Mouse (Mus musculus) heart, embryonic 16.5 days (tissue): ENCODE results near the gene Cxcl1. TPM values are rescaled to one million over a fixed set of nuclear protein-coding genes. Genes with fewer than 3 reads are reported as not detected.

Experiments used
- ATAC-seq: fragments of 200-750 bp; cut with Nextera tagmentation; replicated peaks from 2 replicates; pipeline ENCODE4 v1.8.0; 2017; ENCODE audit warnings: moderate number of reproducible peaks; ENCODE audit not compliant: insufficient read depth, low FRiP score; ENCODE audit errors: extremely low read depth
- H3K27ac ChIP-seq: fragments of 300-500 bp; sonication (generic); 2 replicates; pipeline ENCODE4 v1.5.1; 2014; ENCODE audit warnings: mild to moderate bottlenecking, low read length, control low read depth, moderate library complexity
- H3K27me3 ChIP-seq: fragments of 300-500 bp; sonication (generic); 2 replicates; pipeline ENCODE4 v1.6.1; 2014; ENCODE audit warnings: low read length, mixed read lengths; ENCODE audit not compliant: control insufficient read depth, insufficient read depth
- H3K36me3 ChIP-seq: fragments of 300-500 bp; sonication (generic); 2 replicates; pipeline ENCODE4 v1.6.1; 2014; ENCODE audit not compliant: control insufficient read depth, insufficient read depth
- H3K4me1 ChIP-seq: fragments of 300-500 bp; sonication (generic); 2 replicates; pipeline ENCODE4 v1.6.1; 2014; ENCODE audit warnings: low read length, mixed read lengths; ENCODE audit not compliant: control insufficient read depth, insufficient read depth
- H3K4me2 ChIP-seq: fragments of 300-500 bp; sonication (generic); 2 replicates; pipeline ENCODE4 v1.6.1; 2014; ENCODE audit warnings: low read depth, mild to moderate bottlenecking, control low read depth, low read length
- H3K4me3 ChIP-seq: fragments of 300-500 bp; sonication (generic); 2 replicates; pipeline ENCODE4 v1.5.1; 2014; ENCODE audit warnings: mild to moderate bottlenecking, control low read depth, low read length
- H3K9ac ChIP-seq: fragments of 300-500 bp; sonication (generic); 2 replicates; pipeline ENCODE4 v1.6.1; 2014; ENCODE audit warnings: low read length, control low read depth
- H3K9me3 ChIP-seq: fragments of 300-500 bp; sonication (generic); replicated peaks from 2 replicates; pipeline ENCODE4 v1.6.1; 2016; ENCODE audit warnings: low read length; ENCODE audit not compliant: control insufficient read depth
- WGBS: fragments of 180-500 bp; shearing (Covaris S2); extraction: QIAGEN DNeasy Blood & Tissue Kit; methylation state at CpG from one replicate; pipeline ENCODE4 v1.1.7; 2014; 5-methylcytosine and 5-hydroxymethylcytosine counted together
- polyA plus RNA-seq: library from polyadenylated mRNA; unstranded; fragments of >200 nt; fragmentation: Nextera tagmentation; extraction: Ambion mirVana; gene quantifications from 2 replicates; pipeline ENCODE4 v1.2.1, GENCODE M21; 2015

Gene Cxcl1
- polyA plus RNA-seq, 1 experiment from 2014 or later: 0.85 TPM

DNA sequence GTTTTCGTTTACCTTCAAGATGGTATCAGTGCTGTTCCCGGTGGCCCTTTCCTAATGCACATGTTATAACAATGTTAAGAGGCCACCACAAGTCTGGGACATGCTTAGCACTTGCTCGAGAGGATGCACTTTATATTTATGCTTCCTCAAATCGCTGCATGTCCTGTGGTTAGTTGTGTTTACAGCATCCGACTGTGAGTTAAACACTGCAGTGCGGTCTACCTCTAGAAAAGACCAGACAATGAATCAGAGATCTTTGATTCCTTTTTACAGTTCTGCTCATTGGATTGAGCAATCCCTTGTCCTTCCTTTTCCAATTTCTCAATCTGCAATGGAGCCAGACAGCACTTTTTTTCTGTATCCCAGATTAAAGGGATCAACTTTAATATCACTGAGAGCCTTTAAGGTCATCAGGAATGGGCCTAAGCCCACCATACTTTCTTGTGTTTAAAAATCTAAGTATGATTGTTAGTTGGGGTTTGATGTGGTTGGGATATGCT, 29.1 kb upstream of the Cxcl1 start:
- Histone ChIP-seq H3K36me3 (no peaks in the 10 kb centered on the region), H3K9ac (no peak overlapping the region), H3K9me3 (no peaks in the 10 kb centered on the region), H3K27ac (no peak overlapping the region), H3K4me1 (no peaks in the 10 kb centered on the region), H3K27me3 (no peaks in the 10 kb centered on the region), H3K4me3 (no peak overlapping the region), H3K4me2 (no peak overlapping the region)
- 73% methylated on average over 6 of the region's 6 CpGs for WGBS
- no peak for ATAC-seq

DNA sequence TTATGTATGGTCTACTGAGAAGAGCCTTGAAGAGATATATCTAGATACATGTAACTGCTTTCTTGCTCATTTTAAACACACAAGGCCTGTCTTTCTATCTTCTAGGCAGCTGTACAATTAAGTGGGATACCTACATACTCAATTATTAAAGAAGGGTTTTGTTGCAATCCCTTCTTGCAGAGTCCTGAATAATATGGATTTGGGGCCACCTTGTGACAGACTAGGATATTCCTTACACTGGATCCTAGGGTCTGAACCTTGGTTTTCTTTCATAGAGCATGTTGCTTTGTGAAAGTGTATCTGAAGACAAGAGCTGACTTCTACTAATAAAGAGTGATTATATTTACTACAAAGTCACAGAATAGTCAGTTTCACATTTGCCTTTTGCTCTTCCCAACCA, 24.3 kb upstream of the Cxcl1 start:
- Histone ChIP-seq H3K4me1 (no peaks in the 10 kb centered on the region), H3K36me3 (no peaks in the 10 kb centered on the region), H3K27ac (no peak overlapping the region), H3K4me3 (no peak overlapping the region), H3K9ac (no peak overlapping the region), H3K9me3 (no peaks in the 10 kb centered on the region), H3K27me3 (no peaks in the 10 kb centered on the region), H3K4me2 (no peak overlapping the region)
- no peak for ATAC-seq

GRCm38 (mm10) chr5:90872377-90872776, 18.7 kb upstream of the Cxcl1 start:
- ATAC-seq: no peak
- no peaks in the 10 kb centered on the region for H3K36me3 ChIP-seq
- H3K9me3 ChIP-seq: no peaks in the 10 kb centered on the region
- H3K4me1 ChIP-seq: peaks cover 12% of the 10 kb centered on the region
- H3K9ac ChIP-seq: no peak overlapping the region
- no peaks in the 10 kb centered on the region for H3K27me3 ChIP-seq
- WGBS: 65% methylated on average over 7 of the region's 7 CpGs
- H3K4me2 ChIP-seq: no peak overlapping the region
- H3K4me3 ChIP-seq: no peak overlapping the region
- no peak overlapping the region for H3K27ac ChIP-seq

DNA sequence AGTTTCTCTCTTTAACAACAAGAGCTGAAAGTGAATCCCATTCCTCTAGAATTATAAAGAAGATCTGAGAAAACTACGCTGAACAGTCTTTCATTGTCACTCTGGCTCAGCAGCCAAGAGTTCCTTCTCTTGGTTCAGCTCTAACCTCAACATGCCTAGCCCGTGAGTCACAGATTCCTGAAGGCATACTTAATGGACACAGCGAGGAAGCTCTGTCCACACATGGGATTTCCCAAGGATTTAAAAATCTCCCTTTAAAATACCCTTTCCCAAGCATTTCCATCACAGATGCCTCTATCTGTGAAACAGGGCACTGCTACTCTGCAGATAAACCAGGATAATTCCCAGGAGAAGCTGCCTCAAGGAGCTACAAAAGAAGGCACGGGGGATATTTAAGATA, 15.0 kb upstream of the Cxcl1 start:
- no peak overlapping the region for H3K4me2 ChIP-seq
- H3K4me3 ChIP-seq: no peak overlapping the region
- peaks cover 12% of the 10 kb centered on the region for H3K4me1 ChIP-seq
- peak overlapping the region; percentile 68 for H3K27ac ChIP-seq
- no peak overlapping the region for H3K9ac ChIP-seq
- H3K9me3 ChIP-seq: no peaks in the 10 kb centered on the region
- no peaks in the 10 kb centered on the region for H3K27me3 ChIP-seq
- 29% methylated on average over 4 of the region's 4 CpGs for WGBS
- peak; percentile 82 for ATAC-seq
- no peaks in the 10 kb centered on the region for H3K36me3 ChIP-seq

GRCm38 (mm10) chr5:90876471-90877172, 14.4 kb upstream of the Cxcl1 start:
- H3K27ac ChIP-seq: peak overlapping the region; percentile 68
- no peaks in the 10 kb centered on the region for H3K9me3 ChIP-seq

DNA sequence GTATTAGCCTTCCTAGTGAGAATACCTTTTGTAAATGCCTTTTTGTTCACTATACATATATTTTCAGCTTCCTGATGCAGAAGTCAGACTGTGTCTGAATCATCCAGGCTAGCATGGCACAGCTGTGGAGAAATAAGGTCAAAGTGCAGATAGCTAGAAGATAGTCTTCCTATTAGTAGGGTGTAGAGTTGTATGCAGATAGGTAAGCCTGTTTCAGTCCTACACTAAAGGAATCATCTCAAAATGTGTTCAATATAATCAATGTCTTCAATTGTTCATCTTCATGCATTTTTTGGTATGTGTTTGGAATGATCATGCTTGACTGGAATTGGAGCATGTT, 13.9 kb upstream of the Cxcl1 start:
- no peaks in the 10 kb centered on the region for H3K27me3 ChIP-seq
- H3K9me3 ChIP-seq: no peaks in the 10 kb centered on the region
- ATAC-seq: no peak

More at GRCm38 (mm10) chr5:90876471-90877172, 14.4 kb upstream of the Cxcl1 start:
- Histone ChIP-seq H3K27me3 (no peaks in the 10 kb centered on the region), H3K4me2 (no peak overlapping the region), H3K9ac (no peak overlapping the region), H3K4me3 (no peak overlapping the region), H3K36me3 (no peaks in the 10 kb centered on the region), H3K4me1 (peaks cover 12% of the 10 kb centered on the region)
- no peak for ATAC-seq
- WGBS: 55% methylated on average over 8 of the region's 8 CpGs

GRCm38 (mm10) chr5:90879307-90880014, 11.6 kb upstream of the Cxcl1 start:
- no peak overlapping the region for H3K9ac ChIP-seq
- H3K4me2 ChIP-seq: no peak overlapping the region
- H3K4me1 ChIP-seq: peaks cover 12% of the 10 kb centered on the region
- no peaks in the 10 kb centered on the region for H3K9me3 ChIP-seq
- H3K27me3 ChIP-seq: no peaks in the 10 kb centered on the region
- no peak overlapping the region for H3K27ac ChIP-seq
- WGBS: 65% methylated on average over 3 of the region's 3 CpGs
- H3K36me3 ChIP-seq: no peaks in the 10 kb centered on the region
- ATAC-seq: no peak
- no peak overlapping the region for H3K4me3 ChIP-seq

More for the DNA sequence above, 13.9 kb upstream of the Cxcl1 start:
- Histone ChIP-seq H3K4me2 (no peak overlapping the region), H3K4me1 (peaks cover 12% of the 10 kb centered on the region), H3K9ac (no peak overlapping the region), H3K27ac (no peak overlapping the region), H3K4me3 (no peak overlapping the region), H3K36me3 (no peaks in the 10 kb centered on the region)

- 90% methylated on average over 7 of the region's 7 CpGs for WGBS
- H3K27me3 ChIP-seq: no peaks in the 10 kb centered on the region
- H3K9ac ChIP-seq: no peak overlapping the region
- H3K36me3 ChIP-seq: no peaks in the 10 kb centered on the region
- no peak overlapping the region for H3K4me2 ChIP-seq
- no peak for ATAC-seq
- H3K9me3 ChIP-seq: no peaks in the 10 kb centered on the region
- H3K4me1 ChIP-seq: peaks cover 15% of the 10 kb centered on the region
- no peak overlapping the region for H3K27ac ChIP-seq
- no peak overlapping the region for H3K4me3 ChIP-seq
These were observed 10.6 kb upstream of the Cxcl1 start for GRCm38 (mm10) chr5:90880335-90880850.

DNA sequence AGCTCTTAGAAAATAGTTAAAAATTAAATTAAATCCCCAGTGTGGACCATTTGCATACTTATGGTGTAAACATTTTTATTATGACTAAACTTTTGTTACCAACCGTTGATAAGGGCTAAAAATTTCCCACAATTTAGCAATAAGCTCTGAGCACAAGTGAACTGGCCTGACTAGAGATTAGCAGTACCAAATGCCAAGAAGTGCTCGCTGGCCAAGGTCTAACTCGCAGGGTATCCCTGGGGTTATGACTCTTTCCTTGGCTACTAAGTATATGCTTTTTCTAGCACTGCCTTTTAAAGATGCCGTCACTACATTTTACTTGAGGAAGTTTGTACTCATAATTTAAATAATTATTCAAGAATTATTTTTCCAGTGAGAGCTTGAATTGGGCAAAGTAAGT, 10.0 kb upstream of the Cxcl1 start:
- Histone ChIP-seq H3K4me3 (no peak overlapping the region), H3K4me2 (no peak overlapping the region), H3K4me1 (peaks cover 12% of the 10 kb centered on the region), H3K9me3 (no peaks in the 10 kb centered on the region), H3K27ac (no peak overlapping the region), H3K36me3 (no peaks in the 10 kb centered on the region), H3K27me3 (no peaks in the 10 kb centered on the region), H3K9ac (no peak overlapping the region)
- ATAC-seq: no peak
- WGBS: 81% methylated on average over 4 of the region's 4 CpGs
